8 mouse cellular contexts compared by ENCODE assay signal in genomic region chr8:113635592-113636279, GRCm38 (mm10). TPM values are rescaled to one million over a fixed set of nuclear protein-coding genes. Genes with fewer than 3 reads are reported as not detected.
DNase-seq lines count a peak whose midpoint lies in the region; ATAC-seq and TF ChIP-seq lines count a peak whose summit lies in the region.

No protein-coding gene starts in this region.

- peak overlapping the region; percentile 96 for H3K4me2 ChIP-seq in forebrain, postnatal 0 days (ENCODE audit: low read depth)
- H3K4me2 ChIP-seq in liver, embryonic 13.5 days: peak overlapping the region; percentile 94
- peak overlapping the region; percentile 100 for H3K4me2 ChIP-seq in neural tube, embryonic 15.5 days

- ATAC-seq in forebrain, postnatal 0 days: peak; percentile 74
- peak; percentile 77 for ATAC-seq in liver, embryonic 13.5 days (ENCODE audit: low read depth)
- ATAC-seq in neural tube, embryonic 15.5 days (ENCODE audit: low FRiP score): peak; percentile 78

- WGBS in thymus, adult 2 months: under 1% methylated on average over 44 of the region's 44 CpGs
- 1% methylated on average over 44 of the region's 44 CpGs for WGBS in forebrain, postnatal 0 days
- WGBS in liver, embryonic 13.5 days (ENCODE audit: insufficient replicate concordance): under 1% methylated on average over 44 of the region's 44 CpGs
- 3% methylated on average over 44 of the region's 44 CpGs for WGBS in neural tube, embryonic 15.5 days

- TF ChIP-seq CTCF in thymus, adult 2 months (IDR thresholded peaks at IDR 0.05; ENCODE audit: borderline replicate concordance, control insufficient read depth, extremely low read depth, insufficient read depth, low read length, poor library complexity): 0 out of 2 replicates have a peak, but pooled peaks have one; percentile 28
- TF ChIP-seq CTCF in forebrain, postnatal 0 days (IDR thresholded peaks at IDR 0.05; ENCODE audit: low read depth): peak; percentile 24; the same call in 1 of the 2 replicates

- peak; percentile 36; the same call in 1 of the 2 replicates for TF ChIP-seq POLR2A in thymus, adult 2 months (IDR thresholded peaks at IDR 0.05; ENCODE audit: control insufficient read depth, extremely low read depth, insufficient read depth, low read length, poor library complexity)

- H3K4me3 ChIP-seq in thymus, adult 2 months (ENCODE audit: control insufficient read depth, insufficient read depth, low read length): peak overlapping the region; percentile 69
- H3K4me3 ChIP-seq in forebrain, postnatal 0 days (ENCODE audit: low read depth, low read length): peak overlapping the region; percentile 78
- peak overlapping the region; percentile 76 for H3K4me3 ChIP-seq in liver, embryonic 13.5 days (replicated peaks)
- H3K4me3 ChIP-seq in neural tube, embryonic 15.5 days (replicated peaks): peak overlapping the region; percentile 80

- peak overlapping the region; percentile 62 for H3K9ac ChIP-seq in forebrain, postnatal 0 days
- peak overlapping the region; percentile 81 for H3K9ac ChIP-seq in liver, embryonic 13.5 days
- peak overlapping the region; percentile 76 for H3K9ac ChIP-seq in neural tube, embryonic 15.5 days (replicated peaks)

- no peaks in the 10 kb centered on the region for H3K27me3 ChIP-seq in thymus, adult 2 months (ENCODE audit: control insufficient read depth, insufficient read depth, low read length)
- no peaks in the 10 kb centered on the region for H3K27me3 ChIP-seq in forebrain, postnatal 0 days (ENCODE audit: insufficient read depth, low read length)
- no peaks in the 10 kb centered on the region for H3K27me3 ChIP-seq in liver, embryonic 13.5 days
- no peaks in the 10 kb centered on the region for H3K27me3 ChIP-seq in neural tube, embryonic 15.5 days (replicated peaks)

- peak overlapping the region; percentile 70 for H3K27ac ChIP-seq in thymus, adult 2 months (ENCODE audit: control insufficient read depth, insufficient read depth, low read length)
- H3K27ac ChIP-seq in forebrain, postnatal 0 days (ENCODE audit: low read depth, low read length): peak overlapping the region; percentile 94
- H3K27ac ChIP-seq in liver, embryonic 13.5 days: peak overlapping the region; percentile 84
- peak overlapping the region; percentile 97 for H3K27ac ChIP-seq in neural tube, embryonic 15.5 days (replicated peaks)

- no peaks in the 10 kb centered on the region for H3K9me3 ChIP-seq in forebrain, postnatal 0 days (ENCODE audit: low read length)
- H3K9me3 ChIP-seq in liver, embryonic 13.5 days (replicated peaks): no peaks in the 10 kb centered on the region
- H3K9me3 ChIP-seq in neural tube, embryonic 15.5 days (replicated peaks): no peaks in the 10 kb centered on the region

- peaks cover 17% of the 10 kb centered on the region for H3K4me1 ChIP-seq in thymus, adult 2 months (replicated peaks; ENCODE audit: control insufficient read depth, insufficient read depth, low read length)
- no peaks in the 10 kb centered on the region for H3K4me1 ChIP-seq in forebrain, postnatal 0 days (ENCODE audit: insufficient read depth)
- H3K4me1 ChIP-seq in liver, embryonic 13.5 days (replicated peaks): peaks cover 21% of the 10 kb centered on the region
- H3K4me1 ChIP-seq in neural tube, embryonic 15.5 days: peaks cover 26% of the 10 kb centered on the region

- H3K36me3 ChIP-seq in thymus, adult 2 months (ENCODE audit: control insufficient read depth, insufficient read depth, low read length): peaks cover 7% of the 10 kb centered on the region
- peaks cover 28% of the 10 kb centered on the region for H3K36me3 ChIP-seq in forebrain, postnatal 0 days (ENCODE audit: insufficient read depth)
- H3K36me3 ChIP-seq in liver, embryonic 13.5 days: peaks cover 28% of the 10 kb centered on the region
- H3K36me3 ChIP-seq in neural tube, embryonic 15.5 days: peaks cover 28% of the 10 kb centered on the region

- peak; percentile 12 to 83 for DNase-seq in frontal cortex, adult 2 months (ENCODE audit: extremely low spot score in 1 of 2, low spot score in 1 of 2)
- DNase-seq in frontal cortex, postnatal 14 days (ENCODE audit: low spot score in 2 of 2): no peak
- DNase-seq in thymus, adult 2 months: no peak
- no peak for DNase-seq in thymus, postnatal 4 days
- DNase-seq in forebrain, postnatal 0 days: no peak
- no peak for DNase-seq in liver, embryonic 13.5 days
- DNase-seq in gastrocnemius, postnatal 25 days: no peak

RNA-seq across cellular contexts. Expression of gene Mon1b, which starts 0.3 kb away (rescaled TPM):
- polyA plus RNA-seq in frontal cortex, adult 2 months (2012; rRNA removed): 8.9 and 11.6 TPM in 2 replicates
- 16.5 and 22.7 TPM in 2 replicates for polyA plus RNA-seq in thymus, adult 2 months (2012; rRNA removed)
- 20.1 and 23.7 TPM in 2 replicates for total RNA-seq in forebrain, postnatal 0 days (2014; rRNA removed)
- 9.2 and 10.4 TPM in 2 replicates for polyA plus RNA-seq in forebrain, postnatal 0 days (2015; fragmentation: Nextera tagmentation; extraction: Ambion mirVana)
- 2.2 and 3.2 TPM in 2 replicates for polyA plus RNA-seq in liver, embryonic 13.5 days (2015; fragmentation: Nextera tagmentation; extraction: Ambion mirVana)
- 8.7 and 9.9 TPM in 2 replicates for polyA plus RNA-seq in neural tube, embryonic 15.5 days (2015; fragmentation: Nextera tagmentation; extraction: Ambion mirVana)
- total RNA-seq in gastrocnemius, postnatal 25 days (2021): 1 to 10 TPM; 2.5 to 2.9 TPM

RNA-seq across cellular contexts. Expression of gene Syce1l, which starts 7.3 kb away (rescaled TPM):
- polyA plus RNA-seq in frontal cortex, adult 2 months (2012; rRNA removed): 0.70 and 0.82 TPM in 2 replicates
- not detected in 2 replicates for polyA plus RNA-seq in thymus, adult 2 months (2012; rRNA removed)
- total RNA-seq in forebrain, postnatal 0 days (2014; rRNA removed): 0.77 TPM in 1 of 2 replicates, not detected in the other
- 0.26 TPM in 1 of 2 replicates, not detected in the other for polyA plus RNA-seq in forebrain, postnatal 0 days (2015; fragmentation: Nextera tagmentation; extraction: Ambion mirVana)
- polyA plus RNA-seq in liver, embryonic 13.5 days (2015; fragmentation: Nextera tagmentation; extraction: Ambion mirVana): not detected in 2 replicates
- 0.23 and 0.63 TPM in 2 replicates for polyA plus RNA-seq in neural tube, embryonic 15.5 days (2015; fragmentation: Nextera tagmentation; extraction: Ambion mirVana)
- total RNA-seq in gastrocnemius, postnatal 25 days (2021): not detected

Comparison
In these comparisons a context has a peak if more than half of its experiments do, and no peak if none do; other contexts are left out.
1. DNase-seq: peak in frontal cortex, adult 2 months (2 of 2); none in frontal cortex, postnatal 14 days (0 of 2), thymus, adult 2 months (single experiment), thymus, postnatal 4 days (single experiment), forebrain, postnatal 0 days (single experiment), liver, embryonic 13.5 days (single experiment) and gastrocnemius, postnatal 25 days (single experiment).
2. Peak in every context shown above with its lines, with median percentiles within 50 percentile points of each other: H3K27ac ChIP-seq, H3K4me3 ChIP-seq, ATAC-seq, H3K4me2 ChIP-seq and H3K9ac ChIP-seq.